Mouse (Mus musculus) splenic B cell, adult 2 months (primary cell): ENCODE results near the gene Pop5.

Experiments
- DNase-seq: peaks from one replicate; pipeline ENCODE4 v3.0.0-alpha.2; 2011; ENCODE audit warnings: low read depth, low spot score
- H3K27me3 ChIP-seq: 2 replicates; pipeline ENCODE4 v1.6.1; 2012; ENCODE audit warnings: mild to moderate bottlenecking, low read length, moderate library complexity, mixed read lengths; ENCODE audit not compliant: control insufficient read depth, poor library complexity, insufficient read depth, severe bottlenecking
- H3K36me3 ChIP-seq: 2 replicates; pipeline ENCODE4 v1.6.1; 2012; ENCODE audit warnings: mild to moderate bottlenecking, low read length, moderate library complexity, mixed read lengths; ENCODE audit not compliant: control insufficient read depth, poor library complexity, insufficient read depth, severe bottlenecking

The Pop5 gene

DNA sequence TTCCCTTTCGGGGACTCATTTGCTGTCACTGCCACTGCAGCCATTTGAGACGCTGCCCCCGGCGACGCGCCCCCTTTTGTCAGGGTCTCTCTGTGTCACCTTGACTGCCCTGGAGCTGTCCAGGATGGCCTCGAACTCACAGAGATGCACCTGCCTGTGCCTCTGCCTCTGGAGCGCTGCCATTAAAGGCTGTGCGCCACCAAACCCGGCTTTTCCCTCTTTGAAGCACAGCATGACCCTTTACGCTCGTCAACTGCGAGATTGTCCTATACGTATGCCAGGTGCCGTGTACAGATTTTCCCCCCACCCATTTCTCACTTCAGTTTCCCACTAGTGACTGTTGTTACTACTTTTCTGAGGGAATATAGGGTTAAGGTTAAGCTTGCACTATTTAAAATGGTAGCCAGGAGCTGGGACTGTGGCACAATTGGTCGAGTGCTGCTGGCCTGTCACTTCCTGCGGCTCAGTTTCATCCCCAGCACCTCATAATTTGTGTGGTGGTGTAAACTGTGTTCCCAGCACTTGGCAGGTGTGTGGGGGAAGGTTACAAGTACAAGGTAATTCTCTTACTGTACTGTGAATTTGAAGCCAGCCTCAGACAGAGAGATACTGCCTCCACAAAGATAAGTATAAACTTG lies 44.5 kb downstream of the Pop5 start:
- Histone ChIP-seq H3K36me3 (peaks cover 4% of the 10 kb centered on the region; the same call in 1 of the 2 replicates), H3K27me3 (no peaks in the 10 kb centered on the region)
- peak; percentile 41 for DNase-seq

GRCm38 (mm10) chr5:115284735-115285134 lies 49.1 kb downstream of the Pop5 start:
- Histone ChIP-seq H3K27me3 (no peaks in the 10 kb centered on the region), H3K36me3 (peaks cover 7% of the 10 kb centered on the region; the same call in 1 of the 2 replicates)
- peak; percentile 60 for DNase-seq

- H3K27me3 ChIP-seq, result no peaks in the 10 kb centered on the region
- peaks cover 5% of the 10 kb centered on the region; the same call in 1 of the 2 replicates for H3K36me3 ChIP-seq
- DNase-seq, result peak; percentile 37
Observed at GRCm38 (mm10) chr5:115294173-115294572, 58.5 kb downstream of the Pop5 start.
